Mouse (Mus musculus) heart, postnatal 0 days (tissue): ENCODE data around the gene Cttnbp2.

ENCODE experiments used
- CTCF ChIP-seq: IDR thresholded peaks from 2 replicates; pipeline ENCODE4 v1.5.1; 2016; ENCODE audit warnings: antibody characterized with exemption, control low read depth, low read depth
- EP300 ChIP-seq: IDR thresholded peaks from 2 replicates; pipeline ENCODE4 v1.6.1; 2016; ENCODE audit warnings: antibody characterized with exemption, low read depth

- no peak for TF ChIP-seq EP300
- TF ChIP-seq CTCF = no peak
Observed at GRCm38 (mm10) chr6:18360955-18361354, 153.7 kb downstream of the Cttnbp2 start.
